Mouse (Mus musculus): ENCODE measurements around the gene Dhrs1. TPM values are rescaled to one million over a fixed set of nuclear protein-coding genes. Genes with fewer than 3 reads are reported as not detected.

Gene Dhrs1
- 55.1 and 61.6 TPM in 2 replicates for polyA plus RNA-seq (2011; ENCODE audit: insufficient read length, low read depth, missing spikeins)

GRCm38 (mm10) chr14:55745180-55745860 is at the start of gene Dhrs1, which contains the start of gene Nop9:
Gene Dhrs1, minus strand, starts transcription at chr14:55745690.
Gene Nop9, plus strand, starts transcription at chr14:55745693.
- Histone ChIP-seq H3K27ac (ENCODE audit: insufficient read depth, low read length) (no peak within 1 kb of the TSS), H3K4me1 (ENCODE audit: control insufficient read depth, insufficient read depth, low read length) (no peaks in the 10 kb centered on the region; the same call in 1 of the 2 replicates), H3K4me3 (ENCODE audit: insufficient read depth, low read length) (peak within 1 kb of the TSS; percentile 76)
- TF ChIP-seq CTCF (IDR thresholded peaks at IDR 0.05; ENCODE audit: borderline replicate concordance, insufficient read depth, low read length) (no peak), POLR2A (IDR thresholded peaks at IDR 0.05; ENCODE audit: low read depth, low read length) (peak; percentile 93)

- Histone ChIP-seq H3K4me3 (ENCODE audit: insufficient read depth, low read length) (no peak overlapping the region), H3K27ac (ENCODE audit: insufficient read depth, low read length) (no peak overlapping the region), H3K4me1 (ENCODE audit: control insufficient read depth, insufficient read depth, low read length) (peaks cover 3% of the 10 kb centered on the region; the same call in 1 of the 2 replicates)
- no peak for TF ChIP-seq POLR2A (IDR thresholded peaks at IDR 0.05; ENCODE audit: low read depth, low read length)
- TF ChIP-seq CTCF (IDR thresholded peaks at IDR 0.05; ENCODE audit: borderline replicate concordance, insufficient read depth, low read length): no peak
Measured at GRCm38 (mm10) chr14:55793946-55794345, 48.5 kb upstream of the Dhrs1 start.

GRCm38 (mm10) chr14:55793461-55793860 is 48.0 kb upstream of the Dhrs1 start:
- H3K27ac ChIP-seq (ENCODE audit: insufficient read depth, low read length): no peak overlapping the region
- TF ChIP-seq CTCF (IDR thresholded peaks at IDR 0.05; ENCODE audit: borderline replicate concordance, insufficient read depth, low read length) (no peak), POLR2A (IDR thresholded peaks at IDR 0.05; ENCODE audit: low read depth, low read length) (no peak)

GRCm38 (mm10) chr14:55788256-55789050 is 43.0 kb upstream of the Dhrs1 start, which contains the start of gene Ripk3:
Gene Ripk3, minus strand, starts transcription at chr14:55788865.
- TF ChIP-seq POLR2A (IDR thresholded peaks at IDR 0.05; ENCODE audit: low read depth, low read length) (peak; percentile 82), CTCF (IDR thresholded peaks at IDR 0.05; ENCODE audit: borderline replicate concordance, insufficient read depth, low read length) (peak; percentile 8; the same call in 1 of the 2 replicates)
- H3K27ac ChIP-seq (ENCODE audit: insufficient read depth, low read length): no peak within 1 kb of the TSS
- H3K4me3 ChIP-seq (ENCODE audit: insufficient read depth, low read length): peak within 1 kb of the TSS; percentile 48
- H3K4me1 ChIP-seq (ENCODE audit: control insufficient read depth, insufficient read depth, low read length): peaks cover 2% of the 10 kb centered on the region; the same call in 1 of the 2 replicates

More at GRCm38 (mm10) chr14:55793461-55793860, 48.0 kb upstream of the Dhrs1 start:
- Histone ChIP-seq H3K4me3 (ENCODE audit: insufficient read depth, low read length) (no peak overlapping the region), H3K4me1 (ENCODE audit: control insufficient read depth, insufficient read depth, low read length) (peaks cover 3% of the 10 kb centered on the region; the same call in 1 of the 2 replicates)

- Histone ChIP-seq H3K4me3 (ENCODE audit: insufficient read depth, low read length) (peak overlapping the region; percentile 48), H3K4me1 (ENCODE audit: control insufficient read depth, insufficient read depth, low read length) (peaks cover 2% of the 10 kb centered on the region; the same call in 1 of the 2 replicates), H3K27ac (ENCODE audit: insufficient read depth, low read length) (no peak overlapping the region)
- TF ChIP-seq CTCF (IDR thresholded peaks at IDR 0.05; ENCODE audit: borderline replicate concordance, insufficient read depth, low read length): no peak
- TF ChIP-seq POLR2A (IDR thresholded peaks at IDR 0.05; ENCODE audit: low read depth, low read length): no peak
Measured at GRCm38 (mm10) chr14:55787731-55788130, 42.2 kb upstream of the Dhrs1 start.

- Histone ChIP-seq H3K4me1 (ENCODE audit: control insufficient read depth, insufficient read depth, low read length) (peaks cover 2% of the 10 kb centered on the region; the same call in 1 of the 2 replicates), H3K27ac (ENCODE audit: insufficient read depth, low read length) (no peak overlapping the region), H3K4me3 (ENCODE audit: insufficient read depth, low read length) (no peak overlapping the region)
- peak; percentile 17; the same call in 1 of the 2 replicates for TF ChIP-seq CTCF (IDR thresholded peaks at IDR 0.05; ENCODE audit: borderline replicate concordance, insufficient read depth, low read length)
- no peak for TF ChIP-seq POLR2A (IDR thresholded peaks at IDR 0.05; ENCODE audit: low read depth, low read length)
Measured at GRCm38 (mm10) chr14:55785195-55785594, 39.7 kb upstream of the Dhrs1 start.

GRCm38 (mm10) chr14:55783958-55784235 is 38.4 kb upstream of the Dhrs1 start, which contains the start of gene Adcy4:
Gene Adcy4, minus strand, starts transcription at chr14:55784095.
- Histone ChIP-seq H3K4me3 (ENCODE audit: insufficient read depth, low read length) (peak within 1 kb of the TSS; percentile 31), H3K27ac (ENCODE audit: insufficient read depth, low read length) (peak within 1 kb of the TSS; percentile 72), H3K4me1 (ENCODE audit: control insufficient read depth, insufficient read depth, low read length) (peaks cover 2% of the 10 kb centered on the region; the same call in 1 of the 2 replicates)
- TF ChIP-seq POLR2A (IDR thresholded peaks at IDR 0.05; ENCODE audit: low read depth, low read length): no peak; the same call in 1 of the 2 replicates
- no peak for TF ChIP-seq CTCF (IDR thresholded peaks at IDR 0.05; ENCODE audit: borderline replicate concordance, insufficient read depth, low read length)

- H3K4me1 ChIP-seq (ENCODE audit: control insufficient read depth, insufficient read depth, low read length): peaks cover 2% of the 10 kb centered on the region; the same call in 1 of the 2 replicates
- peak; percentile 58 for TF ChIP-seq POLR2A (IDR thresholded peaks at IDR 0.05; ENCODE audit: low read depth, low read length)
- no peak for TF ChIP-seq CTCF (IDR thresholded peaks at IDR 0.05; ENCODE audit: borderline replicate concordance, insufficient read depth, low read length)
- H3K27ac ChIP-seq (ENCODE audit: insufficient read depth, low read length): peak overlapping the region; percentile 72
- H3K4me3 ChIP-seq (ENCODE audit: insufficient read depth, low read length): peak overlapping the region; percentile 31
Measured at GRCm38 (mm10) chr14:55783171-55783957, 37.9 kb upstream of the Dhrs1 start.
